Mouse (Mus musculus) CH12.LX (cell line): ENCODE data around the gene Hykk.

Experiments
- CTCF ChIP-seq, 2 experiments: IDR thresholded peaks in 1 of 2; conservative IDR thresholded peaks in 1 of 2; 2 replicates each; pipeline ENCODE4 v1.5.1; 2011 to 2012; ENCODE audit warnings: low read depth in 2 of 2, low read length in 2 of 2, improper control_type of control experiment in 1 of 2, inconsistent platforms in 1 of 2, mild to moderate bottlenecking in 1 of 2, moderate library complexity in 1 of 2
- E2F4 ChIP-seq: IDR thresholded peaks from 2 replicates; pipeline ENCODE4 v1.6.1; 2011; ENCODE audit warnings: low read depth, low read length, improper control_type of control experiment; ENCODE audit not compliant: insufficient replicate concordance
- EP300 ChIP-seq: IDR thresholded peaks from 2 replicates; pipeline ENCODE4 v1.6.1; 2011; ENCODE audit warnings: low read length, improper control_type of control experiment
- GABPA ChIP-seq: IDR thresholded peaks from 2 replicates; pipeline ENCODE4 v1.6.1; 2012; ENCODE audit warnings: low read depth, low read length, improper control_type of control experiment, inconsistent platforms; ENCODE audit not compliant: insufficient replicate concordance
- JUND ChIP-seq: conservative IDR thresholded peaks from 2 replicates; pipeline ENCODE4 v1.6.1; 2011; ENCODE audit warnings: low read depth, low read length, improper control_type of control experiment
- MAX ChIP-seq: IDR thresholded peaks from 2 replicates; pipeline ENCODE4 v1.6.1; 2011; ENCODE audit warnings: low read length, improper control_type of control experiment
- MAZ ChIP-seq: IDR thresholded peaks from 2 replicates; pipeline ENCODE4 v1.6.1; 2012; ENCODE audit warnings: low read depth, mild to moderate bottlenecking, inconsistent platforms, low read length, improper control_type of control experiment, moderate library complexity
- MYC ChIP-seq: IDR thresholded peaks from 2 replicates; pipeline ENCODE4 v1.6.1; 2011; ENCODE audit warnings: low read depth, mild to moderate bottlenecking, improper control_type of control experiment, low read length
- NELFE ChIP-seq: IDR thresholded peaks from 2 replicates; pipeline ENCODE4 v1.6.1; 2011; ENCODE audit warnings: low read depth, low read length, improper control_type of control experiment
- POLR2A ChIP-seq: IDR thresholded peaks from 2 replicates; pipeline ENCODE4 v1.6.1; 2011; ENCODE audit warnings: low read depth, mild to moderate bottlenecking, improper control_type of control experiment, low read length
- POLR2AphosphoS2 ChIP-seq: IDR thresholded peaks from 2 replicates; pipeline ENCODE4 v1.6.1; 2011; ENCODE audit warnings: low read depth, low read length, improper control_type of control experiment
- RAD21 ChIP-seq: IDR thresholded peaks from 2 replicates; pipeline ENCODE4 v1.6.1; 2011; ENCODE audit warnings: low read depth, mild to moderate bottlenecking, low read length, improper control_type of control experiment, moderate library complexity
- TBP ChIP-seq: conservative IDR thresholded peaks from 2 replicates; pipeline ENCODE4 v1.6.1; 2011; ENCODE audit warnings: low read depth, low read length, improper control_type of control experiment

- no peak for TF ChIP-seq CTCF (conservative IDR thresholded peaks at IDR 0.05 in 1 of 2, IDR thresholded peaks at IDR 0.05 in 1 of 2; ENCODE audit: low read depth in 2 of 2, low read length in 2 of 2)
- TF ChIP-seq POLR2A = no peak
- TF ChIP-seq MAZ = no peak
- no peak for TF ChIP-seq E2F4
- no peak for TF ChIP-seq TBP
- no peak for TF ChIP-seq EP300
- TF ChIP-seq JUND = no peak
- TF ChIP-seq MAX = no peak
- TF ChIP-seq POLR2AphosphoS2 = no peak
- TF ChIP-seq MYC = no peak
- no peak for TF ChIP-seq GABPA
- no peak for TF ChIP-seq RAD21
- TF ChIP-seq NELFE = no peak
Measured at GRCm38 (mm10) chr9:54980674-54981073, 63.6 kb downstream of the Hykk start, which contains the start of gene Chrna5.
